Mouse (Mus musculus): Measurements from ENCODE around the gene Mfsd9. TPM values are rescaled to one million over a fixed set of nuclear protein-coding genes. Genes with fewer than 3 reads are reported as not detected.
A peak's percentile ranks its signal among the peaks of the same experiment; 100 is the strongest.

Mfsd9 gene
- polyA plus RNA-seq, 1 experiment: 14.0 TPM

- Histone ChIP-seq H3K27ac (ENCODE audit: insufficient read depth, low read depth, low read length) (no peak overlapping the region), H3K27me3 (ENCODE audit: control insufficient read depth, insufficient read depth, low read length) (no peaks in the 10 kb centered on the region), H3K36me3 (ENCODE audit: control insufficient read depth, insufficient read depth, low read length) (no peaks in the 10 kb centered on the region), H3K4me1 (ENCODE audit: control insufficient read depth, insufficient read depth, insufficient read length, low read length) (peaks cover 4% of the 10 kb centered on the region; the same call in 1 of the 2 replicates), H3K4me3 (ENCODE audit: low read depth, low read length) (no peak overlapping the region)
- TF ChIP-seq POLR2A (IDR thresholded peaks at IDR 0.05; ENCODE audit: low read depth, low read length): no peak
- no peak for TF ChIP-seq CTCF (IDR thresholded peaks at IDR 0.05; ENCODE audit: extremely low read depth, insufficient read length, insufficient replicate concordance, low read depth, low read length)
- 74% methylated on average over 4 of the region's 4 CpGs for WGBS
Observed at GRCm38 (mm10) chr1:40824517-40824916, 34.0 kb upstream of the Mfsd9 start.

- no peaks in the 10 kb centered on the region for H3K27me3 ChIP-seq (ENCODE audit: control insufficient read depth, insufficient read depth, low read length)
- 24% methylated on average over 16 of the region's 16 CpGs for WGBS
- H3K4me1 ChIP-seq (ENCODE audit: control insufficient read depth, insufficient read depth, insufficient read length, low read length): peaks cover 7% of the 10 kb centered on the region; the same call in 1 of the 2 replicates
- H3K4me3 ChIP-seq (ENCODE audit: low read depth, low read length): peak overlapping the region; percentile 27
- H3K27ac ChIP-seq (ENCODE audit: insufficient read depth, low read depth, low read length): peak overlapping the region; percentile 46
- H3K36me3 ChIP-seq (ENCODE audit: control insufficient read depth, insufficient read depth, low read length): no peaks in the 10 kb centered on the region
- no peak for TF ChIP-seq POLR2A (IDR thresholded peaks at IDR 0.05; ENCODE audit: low read depth, low read length)
Observed at GRCm38 (mm10) chr1:40815071-40815845, 24.8 kb upstream of the Mfsd9 start.

- H3K27ac ChIP-seq (ENCODE audit: insufficient read depth, low read depth, low read length): no peak overlapping the region
- no peak overlapping the region for H3K4me3 ChIP-seq (ENCODE audit: low read depth, low read length)
- H3K4me1 ChIP-seq (ENCODE audit: control insufficient read depth, insufficient read depth, insufficient read length, low read length): no peaks in the 10 kb centered on the region
- no peak for TF ChIP-seq CTCF (IDR thresholded peaks at IDR 0.05; ENCODE audit: extremely low read depth, insufficient read length, insufficient replicate concordance, low read depth, low read length)
- no peaks in the 10 kb centered on the region for H3K36me3 ChIP-seq (ENCODE audit: control insufficient read depth, insufficient read depth, low read length)
- H3K27me3 ChIP-seq (ENCODE audit: control insufficient read depth, insufficient read depth, low read length): no peaks in the 10 kb centered on the region
- WGBS: 84% methylated on average over 3 of the region's 3 CpGs
Observed at GRCm38 (mm10) chr1:40808643-40809042, 18.2 kb upstream of the Mfsd9 start.

GRCm38 (mm10) chr1:40805891-40806290 lies 15.4 kb upstream of the Mfsd9 start:
- Histone ChIP-seq H3K4me3 (ENCODE audit: low read depth, low read length) (no peak overlapping the region), H3K27me3 (ENCODE audit: control insufficient read depth, insufficient read depth, low read length) (no peaks in the 10 kb centered on the region), H3K4me1 (ENCODE audit: control insufficient read depth, insufficient read depth, insufficient read length, low read length) (no peaks in the 10 kb centered on the region), H3K27ac (ENCODE audit: insufficient read depth, low read depth, low read length) (no peak overlapping the region), H3K36me3 (ENCODE audit: control insufficient read depth, insufficient read depth, low read length) (no peaks in the 10 kb centered on the region)
- 91% methylated on average over 11 of the region's 11 CpGs for WGBS
- no peak for TF ChIP-seq CTCF (IDR thresholded peaks at IDR 0.05; ENCODE audit: extremely low read depth, insufficient read length, insufficient replicate concordance, low read depth, low read length)
- TF ChIP-seq POLR2A (IDR thresholded peaks at IDR 0.05; ENCODE audit: low read depth, low read length): no peak

- H3K27ac ChIP-seq (ENCODE audit: insufficient read depth, low read depth, low read length): no peak within 1 kb of the TSS
- H3K27me3 ChIP-seq (ENCODE audit: control insufficient read depth, insufficient read depth, low read length): no peaks in the 10 kb centered on the region
- no peak within 1 kb of the TSS for H3K4me3 ChIP-seq (ENCODE audit: low read depth, low read length)
- H3K4me1 ChIP-seq (ENCODE audit: control insufficient read depth, insufficient read depth, insufficient read length, low read length): no peaks in the 10 kb centered on the region
- 80% methylated on average over 9 of the region's 9 CpGs for WGBS
- no peak for TF ChIP-seq POLR2A (IDR thresholded peaks at IDR 0.05; ENCODE audit: low read depth, low read length)
- no peaks in the 10 kb centered on the region for H3K36me3 ChIP-seq (ENCODE audit: control insufficient read depth, insufficient read depth, low read length)
Observed at GRCm38 (mm10) chr1:40805351-40805750, 14.9 kb upstream of the Mfsd9 start, which contains the start of gene Tmem182. TSS of gene Tmem182 (plus strand) at chr1:40805601.

GRCm38 (mm10) chr1:40804118-40804517 lies 13.6 kb upstream of the Mfsd9 start:
- Histone ChIP-seq H3K27me3 (ENCODE audit: control insufficient read depth, insufficient read depth, low read length) (no peaks in the 10 kb centered on the region), H3K36me3 (ENCODE audit: control insufficient read depth, insufficient read depth, low read length) (no peaks in the 10 kb centered on the region), H3K4me1 (ENCODE audit: control insufficient read depth, insufficient read depth, insufficient read length, low read length) (no peaks in the 10 kb centered on the region), H3K27ac (ENCODE audit: insufficient read depth, low read depth, low read length) (no peak overlapping the region), H3K4me3 (ENCODE audit: low read depth, low read length) (no peak overlapping the region)
- TF ChIP-seq CTCF (IDR thresholded peaks at IDR 0.05; ENCODE audit: extremely low read depth, insufficient read length, insufficient replicate concordance, low read depth, low read length) (no peak), POLR2A (IDR thresholded peaks at IDR 0.05; ENCODE audit: low read depth, low read length) (no peak)
- WGBS: 93% methylated on average over 12 of the region's 12 CpGs

- Histone ChIP-seq H3K27ac (ENCODE audit: insufficient read depth, low read depth, low read length) (no peak overlapping the region), H3K36me3 (ENCODE audit: control insufficient read depth, insufficient read depth, low read length) (no peaks in the 10 kb centered on the region), H3K4me3 (ENCODE audit: low read depth, low read length) (no peak overlapping the region), H3K4me1 (ENCODE audit: control insufficient read depth, insufficient read depth, insufficient read length, low read length) (no peaks in the 10 kb centered on the region), H3K27me3 (ENCODE audit: control insufficient read depth, insufficient read depth, low read length) (no peaks in the 10 kb centered on the region)
- 19% methylated on average over 3 of the region's 3 CpGs for WGBS
- TF ChIP-seq CTCF (IDR thresholded peaks at IDR 0.05; ENCODE audit: extremely low read depth, insufficient read length, insufficient replicate concordance, low read depth, low read length) (no peak), POLR2A (IDR thresholded peaks at IDR 0.05; ENCODE audit: low read depth, low read length) (no peak)
Observed at GRCm38 (mm10) chr1:40802759-40803158, 12.3 kb upstream of the Mfsd9 start.
